Mouse (Mus musculus): ENCODE measurements around the gene 2300009A05Rik. TPM values are rescaled to one million over a fixed set of nuclear protein-coding genes. Genes with fewer than 3 reads are reported as not detected.

Gene 2300009A05Rik
- polyA plus RNA-seq, 1 experiment from 2014 or later: 63.2 TPM

DNA sequence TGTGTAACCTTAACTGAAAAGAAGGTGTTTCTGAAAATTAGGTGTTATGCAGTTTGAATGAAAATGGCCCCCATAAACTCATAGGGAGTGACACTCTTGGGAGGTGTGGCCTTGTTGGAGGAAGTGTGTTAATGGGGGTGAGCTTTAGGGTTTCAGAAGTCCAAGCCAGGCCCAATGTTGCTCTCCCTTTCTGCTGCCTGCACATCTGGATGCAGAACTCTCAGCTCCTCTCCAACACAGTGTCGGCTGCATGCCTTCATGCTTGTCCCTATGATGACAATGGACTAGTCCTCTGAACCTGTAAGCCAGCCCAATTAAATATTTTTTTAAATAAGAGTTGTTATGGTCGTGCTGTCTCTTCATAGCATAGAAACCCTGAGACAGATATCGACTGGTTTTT is 18.7 kb downstream of the 2300009A05Rik start:
- Histone ChIP-seq H3K4me2 (replicated peaks; ENCODE audit: low read depth, low read length) (no peak overlapping the region), H3K9me3 (ENCODE audit: low read length) (no peaks in the 10 kb centered on the region), H3K27ac (ENCODE audit: low read length) (no peak overlapping the region), H3K9ac (replicated peaks; ENCODE audit: low read length) (no peak overlapping the region), H3K4me3 (ENCODE audit: low read length) (no peak overlapping the region), H3K4me1 (ENCODE audit: insufficient read depth, low read length) (peaks cover 22% of the 10 kb centered on the region), H3K36me3 (ENCODE audit: insufficient read depth, low read length) (no peaks in the 10 kb centered on the region), H3K27me3 (ENCODE audit: insufficient read depth, low read length) (no peaks in the 10 kb centered on the region)
- ATAC-seq (ENCODE audit: low FRiP score, low TSS enrichment): no peak
- 83% methylated on average over 3 of the region's 3 CpGs for WGBS

DNA sequence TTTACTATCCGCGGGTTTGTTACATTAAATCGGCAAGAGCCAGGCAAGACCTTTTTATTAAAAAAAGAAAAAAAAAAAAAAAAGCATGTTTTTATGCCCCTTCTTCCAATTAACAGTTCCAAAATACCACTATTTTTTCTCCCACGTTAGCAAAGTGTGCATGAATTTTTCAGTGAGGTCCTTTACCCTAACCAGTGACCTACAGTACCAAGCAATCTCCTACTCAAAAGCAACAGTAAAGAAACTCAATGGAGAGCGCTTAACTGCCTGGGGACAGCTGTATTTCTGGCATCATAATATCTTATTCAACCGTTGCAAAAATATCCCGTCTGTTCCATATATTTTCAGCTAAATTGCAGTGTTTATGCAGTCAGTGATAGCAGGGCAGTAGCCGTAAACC is 20.9 kb downstream of the 2300009A05Rik start:
- H3K9ac ChIP-seq (replicated peaks; ENCODE audit: low read length): peak overlapping the region; percentile 97
- peak overlapping the region; percentile 73 for H3K4me2 ChIP-seq (replicated peaks; ENCODE audit: low read depth, low read length)
- peaks cover 5% of the 10 kb centered on the region; the same call in 1 of the 2 replicates for H3K36me3 ChIP-seq (ENCODE audit: insufficient read depth, low read length)
- peak overlapping the region; percentile 92 for H3K27ac ChIP-seq (ENCODE audit: low read length)
- H3K9me3 ChIP-seq (ENCODE audit: low read length): no peaks in the 10 kb centered on the region
- H3K27me3 ChIP-seq (ENCODE audit: insufficient read depth, low read length): no peaks in the 10 kb centered on the region
- H3K4me3 ChIP-seq (ENCODE audit: low read length): peak overlapping the region; percentile 77
- WGBS: 16% methylated on average over 8 of the region's 8 CpGs
- ATAC-seq (ENCODE audit: low FRiP score, low TSS enrichment): no peak
- H3K4me1 ChIP-seq (ENCODE audit: insufficient read depth, low read length): peaks cover 23% of the 10 kb centered on the region

DNA sequence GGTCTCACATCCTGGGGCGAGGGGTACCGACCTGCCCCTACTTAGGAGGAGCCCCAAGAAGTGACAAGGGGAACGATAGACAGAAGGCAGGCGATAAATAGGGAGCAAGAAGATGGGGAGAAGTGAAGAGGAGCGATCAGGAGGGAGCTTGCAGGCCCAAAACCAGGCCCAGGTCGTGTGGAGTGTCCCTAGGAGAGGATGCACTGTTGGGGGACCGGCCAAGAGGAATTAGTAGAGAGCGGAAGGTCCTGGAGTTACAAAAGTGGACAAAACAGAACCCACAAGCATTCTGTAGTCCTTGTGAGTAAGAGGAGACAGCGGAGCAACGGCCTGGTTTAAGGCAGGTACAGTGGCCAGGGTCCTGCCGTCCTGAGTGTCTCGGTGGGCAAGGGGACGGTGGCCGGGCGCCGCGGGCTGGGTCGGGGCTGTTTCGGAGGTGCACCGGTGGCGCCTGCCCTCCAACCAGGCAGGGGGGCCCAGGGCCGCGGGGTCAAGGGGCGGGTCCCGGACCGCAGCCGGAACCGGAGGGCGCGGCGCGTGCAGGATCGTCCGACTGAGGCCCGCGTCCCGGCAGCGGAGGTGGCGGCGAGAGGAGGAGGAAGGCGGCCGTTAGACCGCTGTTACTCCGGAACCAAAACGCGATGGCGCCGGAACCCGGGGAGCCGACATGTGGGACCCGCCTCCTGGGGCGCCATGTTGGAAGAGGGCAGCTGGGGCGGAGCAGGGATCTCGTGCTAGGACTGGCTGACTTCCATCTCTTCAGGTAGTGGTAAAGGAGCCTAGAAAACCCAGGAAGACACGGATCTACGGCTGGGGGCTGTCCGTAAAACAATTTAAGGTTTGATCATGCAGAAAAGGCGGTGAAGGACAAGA is 21.5 kb downstream of the 2300009A05Rik start, which contains the start of gene Map2k5:
TSS of gene Map2k5 (minus strand) at position 633 of the 873 bp plus-strand sequence.
- Histone ChIP-seq H3K9me3 (ENCODE audit: low read length) (no peaks in the 10 kb centered on the region), H3K36me3 (ENCODE audit: insufficient read depth, low read length) (peaks cover 5% of the 10 kb centered on the region; the same call in 1 of the 2 replicates), H3K4me2 (replicated peaks; ENCODE audit: low read depth, low read length) (peak within 1 kb of the TSS; percentile 73), H3K4me3 (ENCODE audit: low read length) (peak within 1 kb of the TSS; percentile 77), H3K27ac (ENCODE audit: low read length) (peak within 1 kb of the TSS; percentile 92), H3K27me3 (ENCODE audit: insufficient read depth, low read length) (no peaks in the 10 kb centered on the region), H3K9ac (replicated peaks; ENCODE audit: low read length) (peak within 1 kb of the TSS; percentile 97), H3K4me1 (ENCODE audit: insufficient read depth, low read length) (peaks cover 23% of the 10 kb centered on the region)
- peak; percentile 96 for ATAC-seq (ENCODE audit: low FRiP score, low TSS enrichment)
- WGBS: under 1% methylated on average over 58 of the region's 58 CpGs

DNA sequence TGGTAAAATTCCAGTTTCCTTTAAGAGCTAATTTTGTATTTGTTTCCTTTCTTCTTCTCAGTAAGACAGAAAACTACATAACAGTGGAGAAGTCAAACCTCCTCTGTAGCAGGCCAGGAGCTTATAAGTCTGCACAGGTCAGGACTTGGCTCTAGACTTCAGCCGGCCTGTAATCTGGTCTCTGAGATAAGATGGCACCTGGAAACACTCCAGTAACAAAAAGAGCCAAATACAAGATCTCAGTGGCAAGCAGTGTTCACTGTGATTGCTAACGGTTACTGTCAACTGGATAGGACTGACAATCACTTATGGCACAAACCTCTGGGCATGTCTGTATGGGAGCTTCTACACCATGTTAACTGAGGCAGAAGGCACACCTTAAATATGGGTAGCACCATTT is 25.7 kb downstream of the 2300009A05Rik start:
- WGBS: 95% methylated on average over 2 of the region's 2 CpGs
- ATAC-seq (ENCODE audit: low FRiP score, low TSS enrichment): no peak
- no peaks in the 10 kb centered on the region for H3K27me3 ChIP-seq (ENCODE audit: insufficient read depth, low read length)
- peaks cover 14% of the 10 kb centered on the region for H3K36me3 ChIP-seq (ENCODE audit: insufficient read depth, low read length)
- no peaks in the 10 kb centered on the region for H3K9me3 ChIP-seq (ENCODE audit: low read length)
- H3K9ac ChIP-seq (replicated peaks; ENCODE audit: low read length): no peak overlapping the region
- no peak overlapping the region for H3K27ac ChIP-seq (ENCODE audit: low read length)
- no peak overlapping the region for H3K4me2 ChIP-seq (replicated peaks; ENCODE audit: low read depth, low read length)
- H3K4me3 ChIP-seq (ENCODE audit: low read length): no peak overlapping the region
- peaks cover 19% of the 10 kb centered on the region for H3K4me1 ChIP-seq (ENCODE audit: insufficient read depth, low read length)

DNA sequence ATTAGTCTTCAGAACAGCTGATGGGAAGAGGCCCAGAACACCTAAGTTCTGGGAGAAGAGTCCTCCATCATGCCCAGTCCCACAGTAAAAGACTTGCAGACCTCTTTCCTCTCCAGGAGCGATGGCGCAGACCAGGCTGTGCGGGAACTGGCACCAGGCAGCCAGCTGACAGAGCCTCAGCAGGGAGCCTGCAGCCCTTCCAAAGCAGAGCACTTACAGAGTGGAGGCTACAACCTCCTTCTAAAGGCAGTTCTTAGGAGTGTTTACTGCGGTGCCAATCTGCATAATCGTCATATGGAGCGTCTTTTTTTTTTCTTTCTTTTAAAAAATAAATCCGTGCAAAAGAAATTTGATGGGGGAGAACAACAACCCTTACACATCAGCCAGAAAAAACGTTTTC is 26.5 kb downstream of the 2300009A05Rik start:
- Histone ChIP-seq H3K27ac (ENCODE audit: low read length) (no peak overlapping the region), H3K36me3 (ENCODE audit: insufficient read depth, low read length) (peaks cover 14% of the 10 kb centered on the region), H3K27me3 (ENCODE audit: insufficient read depth, low read length) (no peaks in the 10 kb centered on the region), H3K4me2 (replicated peaks; ENCODE audit: low read depth, low read length) (no peak overlapping the region), H3K4me3 (ENCODE audit: low read length) (no peak overlapping the region), H3K9ac (replicated peaks; ENCODE audit: low read length) (no peak overlapping the region), H3K9me3 (ENCODE audit: low read length) (no peaks in the 10 kb centered on the region), H3K4me1 (ENCODE audit: insufficient read depth, low read length) (peaks cover 19% of the 10 kb centered on the region)
- 75% methylated on average over 8 of the region's 8 CpGs for WGBS
- ATAC-seq (ENCODE audit: low FRiP score, low TSS enrichment): no peak

DNA sequence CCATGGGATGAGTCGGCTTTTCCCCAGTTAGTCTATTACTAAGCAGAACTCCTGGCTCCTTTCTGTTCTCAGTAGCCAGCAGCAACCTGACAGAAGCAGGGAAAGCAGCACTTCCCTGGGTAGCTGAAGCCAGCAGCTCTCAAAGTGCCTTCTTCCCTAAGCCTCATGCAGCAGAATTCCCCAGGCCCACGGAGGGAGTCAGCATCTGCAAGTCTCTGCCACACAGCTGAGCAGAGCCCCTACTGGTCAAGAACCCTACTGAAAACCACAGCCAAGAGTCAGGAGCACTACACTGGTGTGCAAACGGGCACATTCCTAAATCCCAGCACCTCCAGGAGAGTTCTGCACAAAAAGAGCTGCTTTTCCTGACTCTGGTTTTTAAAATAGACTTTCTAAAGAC is 38.6 kb downstream of the 2300009A05Rik start:
- 0 out of 2 replicates have a peak, but pooled peaks cover 10% of the 10 kb centered on the region for H3K4me1 ChIP-seq (ENCODE audit: insufficient read depth, low read length)
- no peak overlapping the region for H3K27ac ChIP-seq (ENCODE audit: low read length)
- no peak overlapping the region for H3K4me3 ChIP-seq (ENCODE audit: low read length)
- H3K9ac ChIP-seq (replicated peaks; ENCODE audit: low read length): no peak overlapping the region
- H3K27me3 ChIP-seq (ENCODE audit: insufficient read depth, low read length): no peaks in the 10 kb centered on the region
- peaks cover 5% of the 10 kb centered on the region for H3K36me3 ChIP-seq (ENCODE audit: insufficient read depth, low read length)
- no peak overlapping the region for H3K4me2 ChIP-seq (replicated peaks; ENCODE audit: low read depth, low read length)
- WGBS: 53% methylated on average over 3 of the region's 3 CpGs
- no peak for ATAC-seq (ENCODE audit: low FRiP score, low TSS enrichment)
- peaks cover 3% of the 10 kb centered on the region for H3K9me3 ChIP-seq (ENCODE audit: low read length)

DNA sequence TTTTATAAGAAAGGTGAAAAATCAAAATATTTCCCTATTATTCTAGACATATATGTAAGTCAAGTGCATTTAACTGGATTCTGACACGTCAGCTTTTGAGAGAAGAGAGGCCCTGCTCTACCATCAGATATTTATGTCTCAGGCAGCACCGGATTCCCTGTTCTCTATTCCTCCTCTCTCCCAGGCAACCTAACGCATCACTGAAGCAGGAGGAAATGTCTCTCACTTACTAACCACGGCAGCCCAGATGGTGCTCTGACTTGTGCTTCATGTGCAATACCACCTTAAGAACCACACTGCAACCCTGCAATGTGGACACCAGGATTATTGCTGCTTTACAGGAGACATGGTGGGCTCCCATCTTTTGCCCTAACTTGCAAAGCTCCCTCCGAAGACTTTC is 40.0 kb downstream of the 2300009A05Rik start:
- no peaks in the 10 kb centered on the region; the same call in 1 of the 2 replicates for H3K36me3 ChIP-seq (ENCODE audit: insufficient read depth, low read length)
- no peaks in the 10 kb centered on the region for H3K9me3 ChIP-seq (ENCODE audit: low read length)
- H3K9ac ChIP-seq (replicated peaks; ENCODE audit: low read length): no peak overlapping the region
- no peak overlapping the region for H3K4me3 ChIP-seq (ENCODE audit: low read length)
- no peak for ATAC-seq (ENCODE audit: low FRiP score, low TSS enrichment)
- H3K27me3 ChIP-seq (ENCODE audit: insufficient read depth, low read length): no peaks in the 10 kb centered on the region
- WGBS: 87% methylated on average over 5 of the region's 5 CpGs
- peaks cover 10% of the 10 kb centered on the region; the same call in 1 of the 2 replicates for H3K4me1 ChIP-seq (ENCODE audit: insufficient read depth, low read length)
- H3K4me2 ChIP-seq (replicated peaks; ENCODE audit: low read depth, low read length): no peak overlapping the region
- H3K27ac ChIP-seq (ENCODE audit: low read length): no peak overlapping the region

DNA sequence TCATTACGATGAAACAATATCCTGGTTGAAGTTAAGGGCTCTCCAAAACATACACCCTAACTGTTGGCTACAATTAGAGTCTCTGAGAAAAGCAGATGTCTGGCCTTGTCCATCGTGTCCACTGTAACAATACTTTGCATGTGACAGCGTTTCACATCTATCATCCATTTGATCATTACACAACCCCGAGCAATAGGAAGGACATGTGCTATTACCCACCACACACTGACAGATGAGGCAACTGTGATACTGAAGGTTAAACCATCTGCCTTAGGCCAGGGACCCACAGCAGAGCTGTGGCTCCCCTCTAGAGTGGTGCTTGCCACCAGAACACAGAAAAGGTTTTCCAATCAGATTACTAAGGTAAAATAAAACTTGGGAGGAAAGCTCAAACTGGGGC is 42.3 kb downstream of the 2300009A05Rik start:
- H3K4me2 ChIP-seq (replicated peaks; ENCODE audit: low read depth, low read length): no peak overlapping the region
- peak; percentile 31; the same call in 1 of the 2 replicates for ATAC-seq (ENCODE audit: low FRiP score, low TSS enrichment)
- H3K27ac ChIP-seq (ENCODE audit: low read length): no peak overlapping the region
- no peak overlapping the region for H3K4me3 ChIP-seq (ENCODE audit: low read length)
- WGBS: 44% methylated on average over 4 of the region's 4 CpGs
- H3K4me1 ChIP-seq (ENCODE audit: insufficient read depth, low read length): peaks cover 13% of the 10 kb centered on the region; the same call in 1 of the 2 replicates
- H3K36me3 ChIP-seq (ENCODE audit: insufficient read depth, low read length): no peaks in the 10 kb centered on the region; the same call in 1 of the 2 replicates
- H3K27me3 ChIP-seq (ENCODE audit: insufficient read depth, low read length): no peaks in the 10 kb centered on the region
- no peaks in the 10 kb centered on the region for H3K9me3 ChIP-seq (ENCODE audit: low read length)
- no peak overlapping the region for H3K9ac ChIP-seq (replicated peaks; ENCODE audit: low read length)

DNA sequence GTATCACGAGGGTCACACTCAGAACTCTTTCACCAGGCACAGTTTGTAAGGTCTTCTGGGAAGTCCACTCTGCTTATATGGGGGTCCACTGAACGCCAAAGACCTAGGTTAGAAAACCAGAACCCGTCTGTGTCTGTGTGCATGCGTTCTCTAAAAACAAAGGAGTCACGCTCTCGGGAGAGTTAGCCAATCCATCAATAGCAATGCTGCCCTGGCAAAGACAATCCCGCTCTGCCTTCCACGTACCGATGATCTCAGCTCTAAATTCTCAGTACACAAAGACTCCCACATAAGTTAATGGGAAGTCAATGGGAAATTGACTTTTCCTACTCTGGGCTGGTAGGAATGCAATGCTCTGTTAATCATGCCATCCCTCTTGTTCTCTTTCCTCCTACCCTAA is 42.8 kb downstream of the 2300009A05Rik start:
- peaks cover 13% of the 10 kb centered on the region; the same call in 1 of the 2 replicates for H3K4me1 ChIP-seq (ENCODE audit: insufficient read depth, low read length)
- ATAC-seq (ENCODE audit: low FRiP score, low TSS enrichment): peak; percentile 63
- no peaks in the 10 kb centered on the region for H3K27me3 ChIP-seq (ENCODE audit: insufficient read depth, low read length)
- no peak overlapping the region for H3K4me2 ChIP-seq (replicated peaks; ENCODE audit: low read depth, low read length)
- no peak overlapping the region for H3K27ac ChIP-seq (ENCODE audit: low read length)
- H3K36me3 ChIP-seq (ENCODE audit: insufficient read depth, low read length): no peaks in the 10 kb centered on the region; the same call in 1 of the 2 replicates
- H3K4me3 ChIP-seq (ENCODE audit: low read length): no peak overlapping the region
- H3K9me3 ChIP-seq (ENCODE audit: low read length): no peaks in the 10 kb centered on the region
- WGBS: 34% methylated on average over 9 of the region's 9 CpGs
- H3K9ac ChIP-seq (replicated peaks; ENCODE audit: low read length): no peak overlapping the region

DNA sequence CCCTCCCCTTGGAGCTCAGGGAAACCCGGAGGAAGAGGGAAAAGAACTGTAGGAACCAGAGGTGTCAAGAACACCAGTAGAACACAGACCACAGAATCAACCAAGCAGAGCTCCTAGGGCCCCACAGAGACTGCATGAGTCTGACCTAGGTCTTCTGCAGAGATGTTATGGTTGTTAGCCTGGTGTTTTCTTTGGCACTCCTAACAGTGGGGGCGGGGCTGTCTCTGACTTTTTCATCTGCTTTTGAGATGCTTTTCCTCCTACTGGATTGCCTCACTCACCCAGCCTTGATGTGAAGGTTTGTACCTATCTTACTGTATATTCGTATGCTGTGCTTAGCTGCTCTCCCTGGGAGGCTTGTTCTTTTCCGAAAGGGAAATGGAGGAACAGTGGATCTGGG is 44.9 kb downstream of the 2300009A05Rik start:
- Histone ChIP-seq H3K4me1 (ENCODE audit: insufficient read depth, low read length) (peaks cover 13% of the 10 kb centered on the region; the same call in 1 of the 2 replicates), H3K9me3 (ENCODE audit: low read length) (no peaks in the 10 kb centered on the region), H3K9ac (replicated peaks; ENCODE audit: low read length) (no peak overlapping the region), H3K36me3 (ENCODE audit: insufficient read depth, low read length) (no peaks in the 10 kb centered on the region; the same call in 1 of the 2 replicates), H3K27me3 (ENCODE audit: insufficient read depth, low read length) (no peaks in the 10 kb centered on the region), H3K27ac (ENCODE audit: low read length) (no peak overlapping the region), H3K4me2 (replicated peaks; ENCODE audit: low read depth, low read length) (no peak overlapping the region), H3K4me3 (ENCODE audit: low read length) (no peak overlapping the region)
- peak; percentile 54; the same call in 1 of the 2 replicates for ATAC-seq (ENCODE audit: low FRiP score, low TSS enrichment)
- WGBS: 49% methylated on average over 4 of the region's 4 CpGs
